Mouse (Mus musculus) olfactory bulb, adult 2 months (tissue): ENCODE measurements around the gene Shroom3. TPM values are rescaled to one million over a fixed set of nuclear protein-coding genes. Genes with fewer than 3 reads are reported as not detected.

ENCODE experiments used
- H3K27ac ChIP-seq: fragments of 200-500 bp; 2 replicates; pipeline ENCODE4 v1.5.1; 2012; ENCODE audit warnings: low read depth, low read length; ENCODE audit not compliant: insufficient read depth
- H3K4me1 ChIP-seq: fragments of 200-500 bp; 2 replicates; pipeline ENCODE4 v1.6.1; 2012; ENCODE audit warnings: low read length; ENCODE audit not compliant: control insufficient read depth, insufficient read depth
- H3K4me3 ChIP-seq: fragments of 200-500 bp; 2 replicates; pipeline ENCODE4 v1.5.1; 2012; ENCODE audit warnings: mild to moderate bottlenecking, low read depth, low read length, moderate library complexity; ENCODE audit not compliant: insufficient read depth
- CTCF ChIP-seq: fragments of 200-500 bp; IDR thresholded peaks from 2 replicates; pipeline ENCODE4 v1.5.1; 2012; ENCODE audit warnings: low read depth, mild to moderate bottlenecking, low read length, moderate library complexity; ENCODE audit not compliant: insufficient read depth
- POLR2A ChIP-seq: fragments of 200-500 bp; IDR thresholded peaks from 2 replicates; pipeline ENCODE4 v1.6.1; 2012; ENCODE audit warnings: mild to moderate bottlenecking, low read depth, low read length, moderate library complexity; ENCODE audit not compliant: insufficient read depth
- WGBS: fragments of 180-500 bp; shearing (Covaris S2); methylation state at CpG from one replicate; pipeline ENCODE4 v1.1.7; 2018; 5-methylcytosine and 5-hydroxymethylcytosine counted together
- polyA plus RNA-seq: library from polyadenylated mRNA; stranded (reverse); fragments of >200 nt; gene quantifications from 2 replicates; pipeline ENCODE4 v1.2.4, GENCODE M21; 2012; ENCODE audit warnings: low replicate concordance; ENCODE audit not compliant: missing spikeins, insufficient read depth, insufficient read length

Shroom3 gene
- polyA plus RNA-seq, 1 experiment, result not detected

- TF ChIP-seq POLR2A, result no peak
- no peak for TF ChIP-seq CTCF
- Histone ChIP-seq H3K27ac (no peak overlapping the region), H3K4me3 (no peak overlapping the region), H3K4me1 (peaks cover 18% of the 10 kb centered on the region)
- WGBS, result 81% methylated on average over 14 of the region's 14 CpGs
These were observed 265.9 kb downstream of the Shroom3 start for GRCm38 (mm10) chr5:92948972-92949745.

DNA sequence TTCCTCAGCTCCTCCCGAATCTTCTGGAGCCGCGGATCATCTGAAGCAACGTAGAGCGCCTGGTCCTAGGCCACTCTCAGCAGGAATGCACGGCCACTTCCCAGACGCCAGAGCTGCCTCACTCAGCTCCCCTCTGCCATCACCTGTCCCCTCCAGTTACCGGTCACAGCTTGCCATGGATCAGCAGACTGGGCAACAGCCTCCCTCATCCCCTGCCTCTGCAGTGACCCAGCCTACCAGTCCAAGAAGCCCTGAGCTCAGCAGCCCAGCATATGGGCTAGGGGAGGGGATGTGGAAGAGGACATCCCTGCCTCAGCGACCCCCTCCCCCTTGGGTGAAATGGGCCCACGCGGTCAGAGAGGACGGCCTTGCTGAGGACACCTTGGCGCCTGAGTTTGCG lies 267.3 kb downstream of the Shroom3 start:
- WGBS, result 92% methylated on average over 14 of the region's 14 CpGs
- H3K4me3 ChIP-seq, result no peak overlapping the region
- peaks cover 23% of the 10 kb centered on the region for H3K4me1 ChIP-seq
- H3K27ac ChIP-seq, result no peak overlapping the region
- no peak for TF ChIP-seq CTCF
- TF ChIP-seq POLR2A, result no peak

- TF ChIP-seq CTCF, result no peak
- no peak for TF ChIP-seq POLR2A
- H3K4me1 ChIP-seq, result peaks cover 25% of the 10 kb centered on the region
- H3K4me3 ChIP-seq, result no peak overlapping the region
- no peak overlapping the region for H3K27ac ChIP-seq
- WGBS, result 87% methylated on average over 14 of the region's 14 CpGs
These were observed 267.8 kb downstream of the Shroom3 start for GRCm38 (mm10) chr5:92951079-92951478.

DNA sequence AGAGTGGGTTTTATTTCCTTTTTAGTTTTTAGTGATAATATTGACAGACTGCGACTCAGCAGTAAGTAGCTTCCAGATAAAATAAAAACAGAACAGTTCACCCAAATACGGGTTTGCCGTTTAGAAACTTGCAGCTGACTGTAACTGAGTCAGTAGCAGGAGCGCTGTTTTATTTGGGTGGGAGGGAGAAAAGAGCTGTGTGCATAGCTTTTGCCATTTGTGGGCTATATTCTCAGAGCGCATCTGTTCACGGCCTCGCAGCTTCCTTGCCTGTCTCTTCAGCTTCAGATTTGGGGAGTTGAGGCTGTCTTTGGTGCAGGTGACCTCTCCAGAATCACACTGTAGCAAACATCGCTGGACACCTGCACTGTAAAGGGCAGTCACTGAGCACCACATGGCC lies 270.6 kb downstream of the Shroom3 start:
- Histone ChIP-seq H3K4me3 (no peak overlapping the region), H3K27ac (peak overlapping the region; percentile 23), H3K4me1 (peaks cover 28% of the 10 kb centered on the region)
- WGBS, result 46% methylated on average over 8 of the region's 8 CpGs
- no peak for TF ChIP-seq POLR2A
- TF ChIP-seq CTCF, result no peak

- Histone ChIP-seq H3K27ac (peak overlapping the region; percentile 23), H3K4me1 (peaks cover 30% of the 10 kb centered on the region), H3K4me3 (no peak overlapping the region)
- TF ChIP-seq POLR2A (no peak), CTCF (no peak)
- WGBS, result 17% methylated on average over 10 of the region's 10 CpGs
These were observed 271.1 kb downstream of the Shroom3 start for GRCm38 (mm10) chr5:92954323-92954722.

GRCm38 (mm10) chr5:92954827-92955475 lies 271.7 kb downstream of the Shroom3 start:
- Histone ChIP-seq H3K27ac (no peak overlapping the region), H3K4me3 (no peak overlapping the region), H3K4me1 (peaks cover 34% of the 10 kb centered on the region)
- 70% methylated on average over 6 of the region's 6 CpGs for WGBS
- no peak for TF ChIP-seq POLR2A
- no peak for TF ChIP-seq CTCF

DNA sequence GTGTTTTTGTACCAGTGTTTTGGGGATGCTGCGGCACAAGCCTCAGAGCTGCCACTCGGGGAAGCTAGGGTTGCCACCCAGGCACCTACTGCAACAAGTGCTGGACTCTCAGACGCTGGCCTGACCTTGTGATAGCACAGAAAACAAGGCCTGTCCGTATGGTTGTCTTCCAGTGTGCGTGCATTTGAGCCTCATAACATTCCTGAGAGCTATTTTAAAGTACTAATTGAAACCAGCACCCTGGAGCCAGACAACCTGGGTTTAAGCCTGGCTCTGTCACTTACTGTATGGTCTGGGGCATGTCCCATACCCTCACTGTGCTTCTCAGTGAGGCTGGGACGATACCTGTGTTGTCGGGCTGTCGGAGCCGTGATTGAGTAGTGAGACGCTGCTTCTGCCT lies 276.1 kb downstream of the Shroom3 start:
- TF ChIP-seq CTCF (no peak), POLR2A (no peak)
- WGBS, result 69% methylated on average over 10 of the region's 10 CpGs
- Histone ChIP-seq H3K4me1 (peaks cover 32% of the 10 kb centered on the region), H3K4me3 (no peak overlapping the region), H3K27ac (peak overlapping the region; percentile 52)

GRCm38 (mm10) chr5:92959708-92960107 lies 276.5 kb downstream of the Shroom3 start:
- H3K4me1 ChIP-seq, result peaks cover 32% of the 10 kb centered on the region
- H3K27ac ChIP-seq, result peak overlapping the region; percentile 52
- 28% methylated on average over 9 of the region's 9 CpGs for WGBS
- no peak for TF ChIP-seq CTCF
- no peak for TF ChIP-seq POLR2A
- no peak overlapping the region for H3K4me3 ChIP-seq

DNA sequence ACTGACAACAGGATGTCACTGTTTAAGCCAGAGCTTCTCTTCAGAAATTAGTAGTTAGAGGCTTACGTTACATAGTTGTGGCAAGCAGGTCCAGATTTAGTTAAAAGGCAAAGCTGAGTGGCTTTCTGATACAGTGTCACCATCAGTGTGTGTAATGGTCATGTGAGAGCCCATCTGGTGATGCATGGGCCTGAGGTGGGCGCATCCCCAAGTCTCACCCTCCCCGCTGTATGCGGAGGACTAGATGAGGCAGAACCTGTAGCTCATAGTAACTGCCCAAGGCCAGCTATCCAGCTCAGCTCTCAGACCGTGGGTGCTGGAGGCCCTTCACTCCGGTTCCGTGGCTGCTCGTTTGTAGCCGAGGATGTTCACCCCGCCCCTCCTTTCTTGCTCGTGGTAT lies 278.1 kb downstream of the Shroom3 start:
- TF ChIP-seq CTCF, result no peak
- TF ChIP-seq POLR2A, result no peak
- peaks cover 26% of the 10 kb centered on the region for H3K4me1 ChIP-seq
- no peak overlapping the region for H3K27ac ChIP-seq
- WGBS, result 63% methylated on average over 11 of the region's 11 CpGs
- no peak overlapping the region for H3K4me3 ChIP-seq
